ENCODE assay signal across 13 mouse cellular contexts in the genomic region with DNA sequence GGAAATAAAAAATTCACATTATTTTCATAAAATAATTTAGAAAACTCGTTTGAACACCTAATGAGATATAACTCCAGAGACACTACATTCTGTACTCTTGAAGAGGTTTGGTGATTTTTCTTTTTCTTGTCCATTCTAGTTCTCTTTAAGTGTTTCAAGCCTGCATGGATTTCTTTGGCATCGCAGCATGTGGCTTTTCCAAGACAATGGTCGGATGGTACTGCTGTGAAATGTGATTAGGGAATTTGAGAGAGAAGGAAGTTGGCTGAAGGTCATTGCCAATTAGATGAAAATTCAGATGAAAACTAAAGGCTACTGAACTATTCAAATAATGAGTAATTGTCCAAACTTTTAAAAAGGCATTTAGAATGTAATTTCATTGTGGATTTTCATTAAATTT.
"Had no signal": no experiment of that assay in that cellular context is flagged by ENCODE, and none has a peak within 500 bp of the region (broad histone marks: within the 10 kb centered on the region; RNA-seq: fewer than 3 reads in every experiment).

No protein-coding gene starts in this region.

- H3K4me2 ChIP-seq: liver, embryonic 12.5 days; lung, embryonic 14.5 days; midbrain, embryonic 11.5 days had no signal

- H3K27me3 ChIP-seq: liver, embryonic 12.5 days had no signal

- H3K9me3 ChIP-seq: limb, embryonic 10.5 days; liver, embryonic 12.5 days had no signal

- H3K27ac ChIP-seq: layer of hippocampus, adult 2 months; limb, embryonic 10.5 days; liver, embryonic 12.5 days had no signal

- H3K4me1 ChIP-seq: limb, embryonic 10.5 days; liver, embryonic 12.5 days had no signal

- ATAC-seq: liver, embryonic 12.5 days had no signal

- DNase-seq: kidney, adult 18-20 months; kidney, postnatal 10 days; kidney, postnatal 4 days; lung, embryonic 14.5 days; lung, postnatal 10 days; lung, postnatal 4 days; right cerebral cortex, postnatal 14 days; thymus, postnatal 36 days had no signal

- H3K9ac ChIP-seq: liver, embryonic 12.5 days; lung, embryonic 14.5 days had no signal

- H3K36me3 ChIP-seq: limb, embryonic 10.5 days; liver, embryonic 12.5 days had no signal

- H3K4me3 ChIP-seq: layer of hippocampus, adult 2 months; limb, embryonic 10.5 days; liver, embryonic 12.5 days; myocyte had no signal
